Mouse (Mus musculus) forebrain, postnatal 0 days (tissue): Measurements from ENCODE around the gene Txndc12. TPM values are rescaled to one million over a fixed set of nuclear protein-coding genes. Genes with fewer than 3 reads are reported as not detected.
A peak's percentile ranks its signal among the peaks of the same experiment; 100 is the strongest.

Source experiments
- ATAC-seq: fragments of 200-750 bp; cut with Nextera tagmentation; 2 replicates; pipeline ENCODE4 v1.8.0; 2017; ENCODE audit warnings: mild to moderate bottlenecking, moderate library complexity
- DNase-seq: peaks from one replicate; pipeline ENCODE4 v3.0.0-alpha.2; 2015
- H3K27ac ChIP-seq: fragments of 300-500 bp; sonication (generic); 2 replicates; pipeline ENCODE4 v1.5.1; 2014; ENCODE audit warnings: low read depth, mild to moderate bottlenecking, antibody characterized with exemption, low read length, moderate library complexity, mixed read lengths
- H3K27me3 ChIP-seq: fragments of 300-500 bp; sonication (generic); 2 replicates; pipeline ENCODE4 v1.6.1; 2014; ENCODE audit warnings: mild to moderate bottlenecking, low read length, mixed read lengths; ENCODE audit not compliant: insufficient read depth
- H3K36me3 ChIP-seq: fragments of 300-500 bp; sonication (generic); 2 replicates; pipeline ENCODE4 v1.6.1; 2014; ENCODE audit warnings: mild to moderate bottlenecking, moderate library complexity; ENCODE audit not compliant: insufficient read depth
- H3K4me1 ChIP-seq: fragments of 300-500 bp; sonication (generic); 2 replicates; pipeline ENCODE4 v1.6.1; 2014; ENCODE audit warnings: antibody characterized with exemption; ENCODE audit not compliant: insufficient read depth
- H3K4me2 ChIP-seq: fragments of 300-500 bp; sonication (generic); 2 replicates; pipeline ENCODE4 v1.6.1; 2014; ENCODE audit warnings: low read depth, mild to moderate bottlenecking, moderate library complexity
- H3K4me3 ChIP-seq: fragments of 300-500 bp; sonication (generic); 2 replicates; pipeline ENCODE4 v1.5.1; 2014; ENCODE audit warnings: low read depth, low read length, mixed read lengths
- H3K9ac ChIP-seq: fragments of 300-500 bp; sonication (generic); 2 replicates; pipeline ENCODE4 v1.6.1; 2014; ENCODE audit warnings: mild to moderate bottlenecking
- H3K9me3 ChIP-seq: fragments of 300-500 bp; sonication (generic); 2 replicates; pipeline ENCODE4 v1.6.1; 2016; ENCODE audit warnings: low read length
- CTCF ChIP-seq: sonication (generic); IDR thresholded peaks from 2 replicates; pipeline ENCODE4 v1.5.1; 2016; ENCODE audit warnings: antibody characterized with exemption, control low read depth, low read depth
- WGBS: fragments of 180-500 bp; shearing (Covaris S2); extraction: QIAGEN DNeasy Blood & Tissue Kit; methylation state at CpG from one replicate; pipeline ENCODE4 v1.1.7; 2014; 5-methylcytosine and 5-hydroxymethylcytosine counted together
- polyA plus RNA-seq: library from polyadenylated mRNA; unstranded; fragments of >200 nt; fragmentation: Nextera tagmentation; extraction: Ambion mirVana; gene quantifications from 2 replicates; pipeline ENCODE4 v1.2.1, GENCODE M21; 2015
- total RNA-seq: library from RNA; depleted of rRNA; stranded (reverse); fragments of >200 nt; gene quantifications from 2 replicates; pipeline ENCODE4 v1.2.3, GENCODE M21; 2014; rRNA removed

Gene Txndc12
- total and polyA plus RNA-seq, 2 experiments from 2014 or later: 54.0 to 65.1 TPM

- no peak overlapping the region for H3K4me3 ChIP-seq
- H3K4me1 ChIP-seq: no peaks in the 10 kb centered on the region
- no peaks in the 10 kb centered on the region for H3K36me3 ChIP-seq
- 94% methylated on average over 9 of the region's 9 CpGs for WGBS
- no peak for TF ChIP-seq CTCF
- H3K9me3 ChIP-seq: no peaks in the 10 kb centered on the region
- H3K4me2 ChIP-seq: no peak overlapping the region
- ATAC-seq (no peak), DNase-seq (no peak)
- no peak overlapping the region for H3K9ac ChIP-seq
- no peak overlapping the region for H3K27ac ChIP-seq
- H3K27me3 ChIP-seq: no peaks in the 10 kb centered on the region
These were observed 68.9 kb downstream of the Txndc12 start for GRCm38 (mm10) chr4:108903346-108903745.

DNA sequence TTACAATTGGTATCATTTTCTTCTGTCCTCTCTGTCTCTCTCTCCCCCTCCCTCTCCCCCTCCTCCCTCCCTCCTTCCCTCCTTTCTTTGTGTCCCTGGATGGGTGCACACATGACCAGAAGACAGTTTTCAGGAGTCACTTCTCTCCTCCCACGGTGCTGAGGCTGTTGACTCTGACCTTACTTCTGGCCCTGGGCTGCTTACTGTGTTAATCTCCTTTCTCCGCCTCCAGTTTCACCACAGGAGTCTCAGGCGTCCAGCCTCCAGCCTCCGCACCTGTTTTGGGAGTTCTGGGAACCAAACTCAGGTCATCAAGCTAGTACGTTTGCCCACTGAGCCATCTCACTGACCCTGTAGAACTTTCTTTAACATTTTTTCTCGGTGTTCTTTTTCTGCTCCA lies 69.7 kb downstream of the Txndc12 start:
- no peaks in the 10 kb centered on the region for H3K4me1 ChIP-seq
- no peak overlapping the region for H3K9ac ChIP-seq
- ATAC-seq (no peak), DNase-seq (no peak)
- no peak overlapping the region for H3K27ac ChIP-seq
- no peaks in the 10 kb centered on the region for H3K36me3 ChIP-seq
- no peak for TF ChIP-seq CTCF
- H3K4me3 ChIP-seq: no peak overlapping the region
- no peak overlapping the region for H3K4me2 ChIP-seq
- no peaks in the 10 kb centered on the region for H3K27me3 ChIP-seq
- WGBS: 47% methylated on average over 6 of the region's 6 CpGs
- H3K9me3 ChIP-seq: no peaks in the 10 kb centered on the region

GRCm38 (mm10) chr4:108904790-108905189 lies 70.4 kb downstream of the Txndc12 start:
- 92% methylated on average over 10 of the region's 10 CpGs for WGBS
- Histone ChIP-seq H3K27ac (no peak overlapping the region), H3K4me2 (no peak overlapping the region), H3K4me3 (no peak overlapping the region), H3K27me3 (no peaks in the 10 kb centered on the region), H3K9ac (no peak overlapping the region), H3K9me3 (no peaks in the 10 kb centered on the region), H3K4me1 (no peaks in the 10 kb centered on the region), H3K36me3 (no peaks in the 10 kb centered on the region)
- DNase-seq: no peak
- ATAC-seq: no peak
- TF ChIP-seq CTCF: no peak

- H3K4me1 ChIP-seq: no peaks in the 10 kb centered on the region
- WGBS: 9% methylated on average over 6 of the region's 6 CpGs
- no peak overlapping the region for H3K9ac ChIP-seq
- no peaks in the 10 kb centered on the region for H3K36me3 ChIP-seq
- H3K4me2 ChIP-seq: no peak overlapping the region
- no peak overlapping the region for H3K27ac ChIP-seq
- ATAC-seq (peak; percentile 86), DNase-seq (peak; percentile 40)
- H3K9me3 ChIP-seq: no peaks in the 10 kb centered on the region
- H3K27me3 ChIP-seq: no peaks in the 10 kb centered on the region
- no peak for TF ChIP-seq CTCF
- H3K4me3 ChIP-seq: no peak overlapping the region
These were observed 71.5 kb downstream of the Txndc12 start for GRCm38 (mm10) chr4:108905859-108906258.

DNA sequence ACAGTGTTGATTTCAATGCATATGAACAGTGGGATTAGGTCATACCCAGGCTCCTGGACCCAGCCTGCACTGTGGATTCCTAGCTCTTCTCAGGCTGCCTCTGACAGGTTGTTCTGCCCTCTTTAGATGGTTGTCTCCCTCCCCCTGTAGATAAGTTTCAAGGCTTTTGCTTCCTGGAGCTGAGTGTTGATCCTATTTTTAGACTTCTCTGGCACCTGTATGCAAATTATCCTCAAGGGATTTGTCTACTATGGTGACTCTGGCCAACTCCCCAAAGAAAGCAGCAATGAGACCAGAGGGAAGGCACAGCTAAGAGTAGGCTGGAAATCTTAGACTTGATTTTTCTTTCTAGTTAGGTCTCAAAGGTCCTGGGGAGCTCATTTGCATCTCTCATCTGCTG lies 73.1 kb downstream of the Txndc12 start:
- Histone ChIP-seq H3K4me3 (no peak overlapping the region), H3K4me1 (no peaks in the 10 kb centered on the region), H3K4me2 (no peak overlapping the region), H3K27me3 (no peaks in the 10 kb centered on the region), H3K9me3 (no peaks in the 10 kb centered on the region), H3K27ac (no peak overlapping the region), H3K9ac (no peak overlapping the region), H3K36me3 (no peaks in the 10 kb centered on the region)
- no peak for DNase-seq
- ATAC-seq: no peak
- no peak for TF ChIP-seq CTCF

- H3K4me3 ChIP-seq: no peak overlapping the region
These were observed 75.5 kb downstream of the Txndc12 start for GRCm38 (mm10) chr4:108909872-108910425.

More at GRCm38 (mm10) chr4:108909872-108910425, 75.5 kb downstream of the Txndc12 start:
- 68% methylated on average over 8 of the region's 8 CpGs for WGBS
- Histone ChIP-seq H3K36me3 (no peaks in the 10 kb centered on the region), H3K4me1 (no peaks in the 10 kb centered on the region), H3K9ac (no peak overlapping the region), H3K4me2 (no peak overlapping the region), H3K27me3 (no peaks in the 10 kb centered on the region), H3K27ac (no peak overlapping the region), H3K9me3 (no peaks in the 10 kb centered on the region)
- DNase-seq (no peak), ATAC-seq (no peak)
- TF ChIP-seq CTCF: no peak

Other genes starting within 250 kb of the Txndc12 start
- gene Cc2d1b, start 214.7 kb upstream of the Txndc12 start, total RNA-seq: 45.1 and 59.7 TPM in 2 replicates
- 12.0 and 14.5 TPM in 2 replicates for gene Cc2d1b, start 214.7 kb upstream of the Txndc12 start, polyA plus RNA-seq
- 0.46 TPM in 1 of 2 replicates, not detected in the other for gene 3110021N24Rik, start 115.0 kb upstream of the Txndc12 start, total RNA-seq
- gene 3110021N24Rik, start 115.0 kb upstream of the Txndc12 start, polyA plus RNA-seq: 1.1 and 1.9 TPM in 2 replicates
- 32.5 and 39.2 TPM in 2 replicates for gene Zfyve9, start 53.8 kb upstream of the Txndc12 start, total RNA-seq
- 5.1 and 6.8 TPM in 2 replicates for gene Zfyve9, start 53.8 kb upstream of the Txndc12 start, polyA plus RNA-seq
- 119 and 164 TPM in 2 replicates for gene Btf3l4, start 987 bp upstream of the Txndc12 start, total RNA-seq
- gene Btf3l4, start 987 bp upstream of the Txndc12 start, polyA plus RNA-seq: 186 and 197 TPM in 2 replicates
- gene Kti12, start 13.2 kb downstream of the Txndc12 start, total RNA-seq: 20.1 and 34.4 TPM in 2 replicates
- gene Kti12, start 13.2 kb downstream of the Txndc12 start, polyA plus RNA-seq: 26.3 and 32.2 TPM in 2 replicates
- gene A730015C16Rik, start 14.0 kb downstream of the Txndc12 start, total RNA-seq: 0.86 and 1.1 TPM in 2 replicates
- 0.93 and 1.2 TPM in 2 replicates for gene A730015C16Rik, start 14.0 kb downstream of the Txndc12 start, polyA plus RNA-seq
- gene Rab3b, start 44.5 kb downstream of the Txndc12 start, total RNA-seq: 70.2 and 86.2 TPM in 2 replicates
- 287 and 298 TPM in 2 replicates for gene Rab3b, start 44.5 kb downstream of the Txndc12 start, polyA plus RNA-seq
- gene Nrd1, start 166.1 kb downstream of the Txndc12 start, total RNA-seq: 50.5 and 61.2 TPM in 2 replicates
- gene Nrd1, start 166.1 kb downstream of the Txndc12 start, polyA plus RNA-seq: 35.2 and 50.7 TPM in 2 replicates